ENCODE assay signal across 9 mouse cellular contexts in genomic region chr1:130633761-130634410, GRCm38 (mm10). TPM values are rescaled to one million over a fixed set of nuclear protein-coding genes. Genes with fewer than 3 reads are reported as not detected.
DNase-seq lines count a peak whose midpoint lies in the region; ATAC-seq and TF ChIP-seq lines count a peak whose summit lies in the region.
"Had no signal": no experiment of that assay in that cellular context is flagged by ENCODE, and none has a peak within 500 bp of the region (broad histone marks: within the 10 kb centered on the region; RNA-seq: fewer than 3 reads in every experiment).

No protein-coding gene starts in this region.

- no peaks in the 10 kb centered on the region for H3K4me1 ChIP-seq in embryonic fibroblast, embryonic 13.5 days (ENCODE audit: control insufficient read depth, insufficient read depth, low read length)
- no peaks in the 10 kb centered on the region for H3K4me1 ChIP-seq in heart, embryonic 10.5 days
- no peaks in the 10 kb centered on the region; a peak in 1 of 4 replicates for H3K4me1 ChIP-seq in liver, embryonic 14.5 days (replicated peaks; ENCODE audit: control insufficient read depth in 2 of 2, insufficient read depth in 2 of 2, low read length in 1 of 2)

- no peak overlapping the region for H3K27ac ChIP-seq in embryonic fibroblast, embryonic 13.5 days (ENCODE audit: insufficient read depth, low read length)
- no peak overlapping the region for H3K27ac ChIP-seq in heart, embryonic 10.5 days
- no peak overlapping the region for H3K27ac ChIP-seq in liver, embryonic 14.5 days

- no peak for TF ChIP-seq POLR2A in embryonic fibroblast, embryonic 13.5 days (IDR thresholded peaks at IDR 0.05; ENCODE audit: low read depth, low read length)

- WGBS in heart, embryonic 10.5 days = 27% methylated on average over 16 of the region's 16 CpGs
- 7% methylated on average over 16 of the region's 16 CpGs for WGBS in liver, embryonic 14.5 days (ENCODE audit: insufficient replicate concordance)

- no peak overlapping the region for H3K4me3 ChIP-seq in embryonic fibroblast, embryonic 13.5 days (ENCODE audit: insufficient read depth, low read length)
- H3K4me3 ChIP-seq in heart, embryonic 10.5 days = no peak overlapping the region
- H3K4me3 ChIP-seq in liver, embryonic 14.5 days (ENCODE audit: insufficient read depth in 1 of 2, low read depth in 2 of 2, low read length in 2 of 2) = no peak overlapping the region
- H3K4me3 ChIP-seq: erythroblast, embryonic 14.5 days had no signal

- no peak for ATAC-seq in liver, embryonic 14.5 days (ENCODE audit: insufficient read depth)
- ATAC-seq in neutrophil, adult 5-6 weeks (ENCODE audit: extremely low read depth, insufficient number of reproducible peaks, low FRiP score, poor library complexity, severe bottlenecking) = peak; percentile 91

- no peaks in the 10 kb centered on the region for H3K36me3 ChIP-seq in heart, embryonic 10.5 days
- no peaks in the 10 kb centered on the region for H3K36me3 ChIP-seq in liver, embryonic 14.5 days (replicated peaks; ENCODE audit: control insufficient read depth, insufficient read depth, low read depth)

- H3K4me2 ChIP-seq in liver, embryonic 14.5 days (ENCODE audit: low read depth) = no peak overlapping the region

- H3K27me3 ChIP-seq in heart, embryonic 10.5 days (ENCODE audit: insufficient read depth, poor library complexity, severe bottlenecking) = no peaks in the 10 kb centered on the region
- H3K27me3 ChIP-seq in liver, embryonic 14.5 days (ENCODE audit: control insufficient read depth, insufficient read depth, low read length) = no peaks in the 10 kb centered on the region

- no peaks in the 10 kb centered on the region for H3K9me3 ChIP-seq in heart, embryonic 10.5 days
- no peaks in the 10 kb centered on the region for H3K9me3 ChIP-seq in liver, embryonic 14.5 days (ENCODE audit: control insufficient read depth, low read length)

- peak; percentile 93 to 94 for DNase-seq in B cell, adult 2 months
- peak; percentile 81 for DNase-seq in adrenal gland, postnatal 10 days
- DNase-seq in heart, embryonic 10.5 days (ENCODE audit: low spot score) = peak; percentile 79
- peak; percentile 73 for DNase-seq in kidney, postnatal 14 days
- DNase-seq in liver, embryonic 14.5 days (ENCODE audit: low read depth in 3 of 3, low spot score in 3 of 3) = peak; percentile 19 to 27 (median 26)
- peak; percentile 61 to 71 for DNase-seq in thymus, adult 18-20 months

- peak; percentile 83 for TF ChIP-seq CTCF in embryonic fibroblast, embryonic 13.5 days (IDR thresholded peaks at IDR 0.05; ENCODE audit: borderline replicate concordance, insufficient read depth, low read length)
- TF ChIP-seq CTCF in liver, embryonic 14.5 days (IDR thresholded peaks at IDR 0.05; ENCODE audit: low read depth) = peak; percentile 90

- no peak for TF ChIP-seq EP300 in liver, embryonic 14.5 days (IDR thresholded peaks at IDR 0.05; ENCODE audit: low read depth)

- no peak overlapping the region for H3K9ac ChIP-seq in liver, embryonic 14.5 days (replicated peaks)

RNA-seq across cellular contexts. Expression of gene Zp3r, which starts 4.5 kb away (rescaled TPM):
- not detected for total RNA-seq in adrenal gland, postnatal 10 days (2021)
- not detected in 2 replicates for polyA plus RNA-seq in embryonic fibroblast, embryonic 13.5 days (2011; ENCODE audit: insufficient read length, low read depth, missing spikeins)
- polyA plus RNA-seq in heart, embryonic 10.5 days (2016; fragmentation: Nextera tagmentation; extraction: Ambion mirVana) = not detected in 2 replicates
- polyA plus RNA-seq in liver, embryonic 14.5 days (2012; rRNA removed) = not detected in 2 replicates
- not detected in 2 replicates for polyA plus RNA-seq in liver, embryonic 14.5 days (2014; fragmentation: Nextera tagmentation; extraction: Ambion mirVana)
- not detected in 2 replicates for total RNA-seq in neutrophil, adult 5-6 weeks (2017)
- polyA plus RNA-seq: erythroblast, embryonic 14.5 days had no signal

RNA-seq across cellular contexts. Expression of gene C4bp, which starts 27.5 kb away (rescaled TPM):
- 10 to 100 TPM; 11.4 to 14.9 TPM for total RNA-seq in adrenal gland, postnatal 10 days (2021)
- 0.73 TPM in 1 of 2 replicates, not detected in the other for polyA plus RNA-seq in embryonic fibroblast, embryonic 13.5 days (2011; ENCODE audit: insufficient read length, low read depth, missing spikeins)
- polyA plus RNA-seq in heart, embryonic 10.5 days (2016; fragmentation: Nextera tagmentation; extraction: Ambion mirVana) = not detected in 2 replicates
- 0.64 and 0.98 TPM in 2 replicates for polyA plus RNA-seq in liver, embryonic 14.5 days (2012; rRNA removed)
- 2.2 and 2.7 TPM in 2 replicates for polyA plus RNA-seq in liver, embryonic 14.5 days (2014; fragmentation: Nextera tagmentation; extraction: Ambion mirVana)
- total RNA-seq in neutrophil, adult 5-6 weeks (2017) = 0.12 TPM in 1 of 2 replicates, not detected in the other
- polyA plus RNA-seq: erythroblast, embryonic 14.5 days had no signal

Comparison
In these comparisons a context has a peak if more than half of its experiments do, and no peak if none do; other contexts are left out.
1. DNase-seq: peak in every context shown above with its lines; median percentile 94 in B cell, adult 2 months; 81 in adrenal gland, postnatal 10 days; 79 in heart, embryonic 10.5 days; 73 in kidney, postnatal 14 days; 66 in thymus, adult 18-20 months; 26 in liver, embryonic 14.5 days.